Comparison of ENCODE assay signal across 29 mouse cellular contexts in genomic region chr4:17259143-17259542, GRCm38 (mm10).
DNase-seq lines count a peak whose midpoint lies in the region; ATAC-seq and TF ChIP-seq lines count a peak whose summit lies in the region.
"Had no signal": no experiment of that assay in that cellular context is flagged by ENCODE, and none has a peak within 500 bp of the region (broad histone marks: within the 10 kb centered on the region; RNA-seq: fewer than 3 reads in every experiment).

No protein-coding gene starts in this region.

- no peaks in the 10 kb centered on the region for H3K4me1 ChIP-seq in embryonic facial prominence, embryonic 14.5 days (ENCODE audit: control insufficient read depth, insufficient read depth, low read length)
- no peaks in the 10 kb centered on the region for H3K4me1 ChIP-seq in embryonic facial prominence, embryonic 10.5 days
- H3K4me1 ChIP-seq in forebrain, postnatal 0 days (ENCODE audit: insufficient read depth) = no peaks in the 10 kb centered on the region
- H3K4me1 ChIP-seq in forebrain, embryonic 11.5 days (replicated peaks; ENCODE audit: control insufficient read depth, insufficient read depth, low read length) = no peaks in the 10 kb centered on the region
- H3K4me1 ChIP-seq: embryonic facial prominence, embryonic 13.5 days; forebrain, embryonic 10.5 days; heart, embryonic 10.5 days; heart, embryonic 13.5 days had no signal

- no peak overlapping the region for H3K9ac ChIP-seq in embryonic facial prominence, embryonic 14.5 days (ENCODE audit: low read depth, low read length)
- no peak overlapping the region for H3K9ac ChIP-seq in forebrain, postnatal 0 days
- H3K9ac ChIP-seq in forebrain, embryonic 11.5 days (ENCODE audit: low read length) = no peak overlapping the region
- H3K9ac ChIP-seq: embryonic facial prominence, embryonic 13.5 days; heart, embryonic 13.5 days; hindbrain, embryonic 14.5 days had no signal

- no peak overlapping the region for H3K4me2 ChIP-seq in embryonic facial prominence, embryonic 14.5 days (ENCODE audit: low read depth, low read length)
- no peak overlapping the region for H3K4me2 ChIP-seq in forebrain, postnatal 0 days (ENCODE audit: low read depth)
- no peak overlapping the region for H3K4me2 ChIP-seq in forebrain, embryonic 11.5 days (ENCODE audit: low read depth, low read length, severe bottlenecking)
- H3K4me2 ChIP-seq: embryonic facial prominence, embryonic 13.5 days; heart, embryonic 13.5 days; hindbrain, embryonic 14.5 days had no signal

- H3K27me3 ChIP-seq in embryonic facial prominence, embryonic 14.5 days (replicated peaks; ENCODE audit: control insufficient read depth, insufficient read depth, low read length) = no peaks in the 10 kb centered on the region
- H3K27me3 ChIP-seq in embryonic facial prominence, embryonic 10.5 days (replicated peaks; ENCODE audit: low read depth, poor library complexity, severe bottlenecking) = no peaks in the 10 kb centered on the region
- H3K27me3 ChIP-seq in forebrain, postnatal 0 days (ENCODE audit: insufficient read depth, low read length) = no peaks in the 10 kb centered on the region
- H3K27me3 ChIP-seq in forebrain, embryonic 11.5 days (ENCODE audit: control insufficient read depth, insufficient read depth, low read length) = no peaks in the 10 kb centered on the region
- H3K27me3 ChIP-seq: CH12.LX; embryonic facial prominence, embryonic 13.5 days; heart, embryonic 13.5 days; Patski had no signal

- WGBS in embryonic facial prominence, embryonic 14.5 days = 86% methylated on average over 3 of the region's 3 CpGs
- WGBS in embryonic facial prominence, embryonic 10.5 days = 94% methylated on average over 3 of the region's 3 CpGs
- WGBS in forebrain, postnatal 0 days = 78% methylated on average over 3 of the region's 3 CpGs
- WGBS in forebrain, embryonic 11.5 days = 89% methylated on average over 3 of the region's 3 CpGs

- no peak for ATAC-seq in embryonic facial prominence, embryonic 14.5 days (ENCODE audit: low read depth)
- peak; percentile 42; the same call in 1 of the 2 replicates for ATAC-seq in forebrain, postnatal 0 days
- ATAC-seq in forebrain, embryonic 11.5 days (replicated peaks; ENCODE audit: low FRiP score) = no peak
- ATAC-seq: hindbrain, postnatal 0 days; inflammation-experienced regulatory T-cells, adult 6 months; intestine, embryonic 16.5 days; Patski had no signal

- peak; percentile 35 for DNase-seq in embryonic facial prominence, embryonic 14.5 days (ENCODE audit: low spot score)
- DNase-seq in embryonic facial prominence, embryonic 10.5 days (ENCODE audit: low spot score) = no peak
- DNase-seq in forebrain, postnatal 0 days = peak; percentile 18
- DNase-seq in forebrain, embryonic 11.5 days (ENCODE audit: low spot score) = no peak
- DNase-seq in 3T3-L1 (ENCODE audit: low read depth, low spot score) = peak; percentile 4
- no peak for DNase-seq in natural killer cell, adult 2 months (ENCODE audit: low spot score in 2 of 2)
- DNase-seq: adrenal gland, postnatal 10 days; adrenal gland, postnatal 36 days; B cell, adult 2 months; cerebellum, adult 11 months; cerebellum, adult 2 months; cerebellum, adult 9-11 months; cerebellum, postnatal 25 days; gastrocnemius, postnatal 10 days; gastrocnemius, postnatal 36 days; heart, adult 2 months; heart, postnatal 14 days; heart, postnatal 4 days had no signal

- no peak for TF ChIP-seq CTCF in forebrain, postnatal 0 days (IDR thresholded peaks at IDR 0.05; ENCODE audit: low read depth)

- H3K27ac ChIP-seq in embryonic facial prominence, embryonic 14.5 days (replicated peaks; ENCODE audit: low read depth, low read length) = no peak overlapping the region
- H3K27ac ChIP-seq in embryonic facial prominence, embryonic 10.5 days (replicated peaks) = no peak overlapping the region
- no peak overlapping the region for H3K27ac ChIP-seq in forebrain, postnatal 0 days (ENCODE audit: low read depth, low read length)
- no peak overlapping the region for H3K27ac ChIP-seq in forebrain, embryonic 11.5 days (ENCODE audit: low read depth, low read length)
- H3K27ac ChIP-seq: embryonic facial prominence, embryonic 13.5 days; forebrain, embryonic 10.5 days; heart, adult 2 months; heart, embryonic 10.5 days; heart, embryonic 13.5 days; hindbrain, embryonic 14.5 days; hindbrain, postnatal 0 days had no signal

- H3K9me3 ChIP-seq in embryonic facial prominence, embryonic 14.5 days (ENCODE audit: control insufficient read depth, low read length) = no peaks in the 10 kb centered on the region
- H3K9me3 ChIP-seq in embryonic facial prominence, embryonic 10.5 days = no peaks in the 10 kb centered on the region
- H3K9me3 ChIP-seq in forebrain, postnatal 0 days (ENCODE audit: low read length) = no peaks in the 10 kb centered on the region
- H3K9me3 ChIP-seq in forebrain, embryonic 11.5 days (ENCODE audit: control insufficient read depth, low read length) = no peaks in the 10 kb centered on the region
- H3K9me3 ChIP-seq: embryonic facial prominence, embryonic 13.5 days; forebrain, embryonic 10.5 days; G1E; heart, embryonic 10.5 days; heart, embryonic 13.5 days had no signal

- H3K4me3 ChIP-seq in embryonic facial prominence, embryonic 14.5 days (ENCODE audit: low read depth, low read length) = no peak overlapping the region
- H3K4me3 ChIP-seq in embryonic facial prominence, embryonic 10.5 days = no peak overlapping the region
- no peak overlapping the region for H3K4me3 ChIP-seq in forebrain, postnatal 0 days (ENCODE audit: low read depth, low read length)
- no peak overlapping the region for H3K4me3 ChIP-seq in forebrain, embryonic 11.5 days (ENCODE audit: low read depth, low read length)
- H3K4me3 ChIP-seq: embryonic facial prominence, embryonic 13.5 days; forebrain, embryonic 10.5 days; heart, adult 2 months; heart, embryonic 10.5 days; heart, embryonic 13.5 days had no signal

- no peaks in the 10 kb centered on the region for H3K36me3 ChIP-seq in embryonic facial prominence, embryonic 14.5 days (ENCODE audit: control insufficient read depth, insufficient read depth, low read length)
- no peaks in the 10 kb centered on the region for H3K36me3 ChIP-seq in embryonic facial prominence, embryonic 10.5 days (replicated peaks)
- H3K36me3 ChIP-seq in forebrain, postnatal 0 days (ENCODE audit: insufficient read depth) = no peaks in the 10 kb centered on the region
- H3K36me3 ChIP-seq in forebrain, embryonic 11.5 days (ENCODE audit: control insufficient read depth, insufficient read depth, low read length) = no peaks in the 10 kb centered on the region
- H3K36me3 ChIP-seq: embryonic facial prominence, embryonic 13.5 days; forebrain, embryonic 10.5 days; G1E; heart, embryonic 10.5 days; heart, embryonic 13.5 days had no signal

Comparison
In these comparisons a context has a peak if more than half of its experiments do, and no peak if none do; other contexts are left out.
1. DNase-seq: peak in embryonic facial prominence, embryonic 14.5 days (single experiment), forebrain, postnatal 0 days (single experiment) and 3T3-L1 (single experiment); none in embryonic facial prominence, embryonic 10.5 days (single experiment), forebrain, embryonic 11.5 days (single experiment) and natural killer cell, adult 2 months (0 of 2).